Mouse (Mus musculus) midbrain, embryonic 12.5 days (tissue): ENCODE measurements around the gene Mob3b. TPM values are rescaled to one million over a fixed set of nuclear protein-coding genes. Genes with fewer than 3 reads are reported as not detected.
"Not testable (repeated sequence)": the region's sequence is repeated elsewhere in the genome, so short reads cannot be mapped to it uniquely, and the experiment has no call there.

Experiments used
- ATAC-seq: fragments of 200-750 bp; cut with Nextera tagmentation; 2 replicates; pipeline ENCODE4 v1.8.0; 2017; ENCODE audit warnings: low read depth, moderate TSS enrichment, moderate library complexity; ENCODE audit not compliant: low FRiP score
- H3K27ac ChIP-seq: fragments of 300-500 bp; sonication (generic); replicated peaks from 2 replicates; pipeline ENCODE4 v1.5.1; 2016; ENCODE audit warnings: mild to moderate bottlenecking
- H3K27me3 ChIP-seq: fragments of 300-500 bp; sonication (generic); 2 replicates; pipeline ENCODE4 v1.6.1; 2016; ENCODE audit warnings: mild to moderate bottlenecking
- H3K36me3 ChIP-seq: fragments of 300-500 bp; sonication (generic); 2 replicates; pipeline ENCODE4 v1.6.1; 2016
- H3K4me1 ChIP-seq: fragments of 300-500 bp; sonication (generic); 2 replicates; pipeline ENCODE4 v1.6.1; 2016
- H3K4me2 ChIP-seq: fragments of 300-500 bp; sonication (generic); replicated peaks from 2 replicates; pipeline ENCODE4 v1.6.1; 2016; ENCODE audit warnings: mild to moderate bottlenecking, moderate library complexity
- H3K4me3 ChIP-seq: fragments of 300-500 bp; sonication (generic); 2 replicates; pipeline ENCODE4 v1.5.1; 2016; ENCODE audit warnings: mild to moderate bottlenecking
- H3K9ac ChIP-seq: fragments of 300-500 bp; sonication (generic); replicated peaks from 2 replicates; pipeline ENCODE4 v1.6.1; 2016; ENCODE audit warnings: mild to moderate bottlenecking, moderate library complexity
- H3K9me3 ChIP-seq: fragments of 300-500 bp; sonication (generic); 2 replicates; pipeline ENCODE4 v1.6.1; 2016; ENCODE audit warnings: mild to moderate bottlenecking
- WGBS: fragments of 180-500 bp; shearing (Covaris S2); methylation state at CpG from one replicate; pipeline ENCODE4 v1.1.7; 2016; 5-methylcytosine and 5-hydroxymethylcytosine counted together
- polyA plus RNA-seq: library from polyadenylated mRNA; unstranded; fragments of >200 nt; fragmentation: Nextera tagmentation; extraction: Ambion mirVana; gene quantifications from 2 replicates; pipeline ENCODE4 v1.2.1, GENCODE M21; 2016

The Mob3b gene
- polyA plus RNA-seq, 1 experiment from 2014 or later, result 28.0 TPM

DNA sequence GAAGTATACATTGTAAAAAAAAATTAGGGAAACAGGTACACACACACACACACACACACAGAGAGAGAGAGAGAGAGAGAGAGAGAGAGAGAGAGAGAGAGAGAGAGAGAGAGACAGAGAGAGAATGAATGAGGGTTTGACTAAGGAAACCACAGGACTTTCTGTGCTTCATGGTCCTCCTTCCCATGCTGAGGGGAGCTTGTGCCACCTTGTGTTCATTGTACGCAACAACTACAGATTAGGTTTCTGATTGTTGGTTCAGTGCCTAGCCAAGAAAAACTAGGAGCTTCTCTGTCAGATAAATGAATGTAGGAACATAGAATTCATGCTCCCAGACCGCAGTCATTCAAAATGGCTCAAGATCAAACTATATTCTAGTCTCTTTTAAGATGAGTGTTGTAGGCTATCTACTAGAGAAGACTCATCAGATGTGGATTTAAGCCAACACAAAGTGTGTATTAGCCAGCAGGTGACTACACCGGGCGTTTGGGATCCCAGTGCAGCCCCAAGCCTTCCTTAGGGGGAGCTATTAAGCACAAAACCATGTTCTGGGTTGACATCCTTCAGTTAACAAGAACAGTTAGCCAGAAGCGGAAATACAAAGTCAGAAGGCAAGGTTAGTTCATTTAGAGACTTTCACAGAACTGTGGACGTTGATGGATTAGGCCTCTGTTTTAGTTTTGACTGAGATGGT lies 235.0 kb downstream of the Mob3b start:
- no peaks in the 10 kb centered on the region for H3K27me3 ChIP-seq
- H3K4me1 ChIP-seq, result no peaks in the 10 kb centered on the region
- H3K9me3 ChIP-seq, result no peaks in the 10 kb centered on the region
- no peak overlapping the region for H3K27ac ChIP-seq
- H3K9ac ChIP-seq, result no peak overlapping the region
- WGBS, result 69% methylated on average over 6 of the region's 6 CpGs
- H3K4me3 ChIP-seq, result no peak overlapping the region
- no peak overlapping the region for H3K4me2 ChIP-seq
- H3K36me3 ChIP-seq, result no peaks in the 10 kb centered on the region
- no peak for ATAC-seq

DNA sequence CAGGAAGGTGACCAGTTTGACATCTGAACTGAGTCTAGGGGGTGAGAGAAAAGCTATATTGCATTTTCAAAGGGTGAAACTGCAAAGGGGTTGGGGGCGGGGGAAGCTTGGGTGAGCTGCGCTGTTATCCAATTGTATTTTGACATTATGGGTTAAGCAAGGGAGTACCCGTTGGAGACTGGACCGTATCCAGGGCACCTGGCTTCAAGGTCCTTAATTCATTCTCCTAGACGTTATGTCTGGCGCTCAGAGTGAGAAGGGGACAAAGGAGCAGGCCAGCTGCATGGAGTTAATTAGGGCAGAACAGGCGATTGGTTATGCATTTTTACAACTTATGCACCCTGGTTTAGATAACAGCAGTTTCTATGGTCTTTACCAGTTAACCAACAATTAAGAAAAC lies 239.9 kb downstream of the Mob3b start:
- no peak overlapping the region for H3K27ac ChIP-seq
- ATAC-seq, result no peak
- H3K9me3 ChIP-seq, result no peaks in the 10 kb centered on the region
- no peak overlapping the region for H3K4me3 ChIP-seq
- H3K9ac ChIP-seq, result no peak overlapping the region
- H3K27me3 ChIP-seq, result no peaks in the 10 kb centered on the region
- no peak overlapping the region for H3K4me2 ChIP-seq
- no peaks in the 10 kb centered on the region for H3K36me3 ChIP-seq
- no peaks in the 10 kb centered on the region for H3K4me1 ChIP-seq
- WGBS, result 61% methylated on average over 7 of the region's 7 CpGs

DNA sequence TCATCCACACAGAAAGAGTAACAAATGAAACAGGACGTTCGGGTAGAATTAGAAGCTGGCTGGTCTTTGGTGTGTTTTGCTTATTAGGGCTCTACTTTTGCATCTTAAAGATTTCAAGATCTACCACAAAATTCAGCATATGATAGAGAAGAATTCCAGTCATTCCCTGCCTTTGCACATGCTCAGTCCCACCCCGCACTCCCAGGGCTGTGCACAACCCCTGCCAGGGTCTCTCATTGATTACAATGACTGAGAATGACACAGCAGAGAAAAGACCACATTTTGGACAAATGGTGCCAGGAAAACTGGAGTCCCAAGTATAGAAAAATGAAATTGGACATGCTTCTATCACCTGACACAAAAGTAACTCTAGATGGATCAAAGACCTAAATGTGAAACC lies 245.1 kb downstream of the Mob3b start:
- H3K9me3 ChIP-seq, result no peaks in the 10 kb centered on the region
- no peaks in the 10 kb centered on the region for H3K36me3 ChIP-seq
- no peak for ATAC-seq
- no peak overlapping the region for H3K4me2 ChIP-seq
- H3K27ac ChIP-seq, result no peak overlapping the region
- no peaks in the 10 kb centered on the region for H3K4me1 ChIP-seq
- no peak overlapping the region for H3K9ac ChIP-seq
- H3K4me3 ChIP-seq, result no peak overlapping the region
- H3K27me3 ChIP-seq, result no peaks in the 10 kb centered on the region
- WGBS, result 81% methylated on average over 3 of the region's 3 CpGs

DNA sequence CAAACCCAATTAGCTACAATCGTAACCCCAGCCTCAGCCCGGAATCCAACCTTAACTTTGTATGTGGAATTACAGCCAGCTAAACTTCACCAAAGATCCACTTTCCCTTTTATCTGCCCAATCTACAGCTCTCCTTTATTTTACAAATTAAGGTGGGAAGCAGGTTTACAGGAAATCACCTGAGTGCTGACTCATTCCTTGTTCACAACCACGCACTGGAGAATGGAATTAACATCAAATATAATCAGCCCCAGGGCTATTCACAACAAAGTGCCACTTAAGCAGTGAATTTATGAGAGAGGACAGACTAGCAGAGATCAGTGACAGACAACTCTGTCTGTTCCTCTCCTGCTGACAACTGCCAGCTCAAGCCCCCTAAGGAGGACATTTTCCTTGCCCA lies 245.9 kb downstream of the Mob3b start:
- Histone ChIP-seq H3K4me1 (no peaks in the 10 kb centered on the region), H3K27ac (no peak overlapping the region), H3K36me3 (no peaks in the 10 kb centered on the region), H3K4me3 (no peak overlapping the region), H3K9ac (no peak overlapping the region), H3K27me3 (no peaks in the 10 kb centered on the region), H3K9me3 (no peaks in the 10 kb centered on the region), H3K4me2 (no peak overlapping the region)
- no peak for ATAC-seq
- 84% methylated on average over 3 of the region's 3 CpGs for WGBS

DNA sequence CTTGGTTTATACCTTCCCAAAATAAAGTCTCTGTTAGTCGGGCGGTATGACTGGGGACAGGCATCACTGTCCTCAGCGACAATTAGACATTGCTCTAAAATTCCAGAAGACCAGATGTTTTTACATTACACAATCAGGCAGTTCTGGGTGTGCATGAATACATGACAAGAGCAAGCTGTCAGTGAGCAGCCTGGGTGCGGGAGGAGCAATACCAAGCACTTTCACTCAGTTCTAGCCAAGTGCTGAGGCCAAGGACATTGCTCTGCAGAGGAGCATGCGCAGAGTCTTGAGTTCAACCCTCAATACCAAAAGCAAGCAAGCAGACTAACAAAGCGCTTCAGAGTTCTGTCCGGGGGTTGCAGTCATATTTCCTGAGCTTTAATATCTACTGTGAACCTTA lies 249.2 kb downstream of the Mob3b start:
- H3K36me3 ChIP-seq, result no peaks in the 10 kb centered on the region
- H3K27me3 ChIP-seq, result no peaks in the 10 kb centered on the region
- H3K9me3 ChIP-seq, result no peaks in the 10 kb centered on the region
- WGBS, result 96% methylated on average over 7 of the region's 7 CpGs
- no peak overlapping the region for H3K4me2 ChIP-seq
- H3K4me3 ChIP-seq, result no peak overlapping the region
- H3K27ac ChIP-seq, result no peak overlapping the region
- no peak overlapping the region for H3K9ac ChIP-seq
- no peaks in the 10 kb centered on the region for H3K4me1 ChIP-seq
- no peak for ATAC-seq

DNA sequence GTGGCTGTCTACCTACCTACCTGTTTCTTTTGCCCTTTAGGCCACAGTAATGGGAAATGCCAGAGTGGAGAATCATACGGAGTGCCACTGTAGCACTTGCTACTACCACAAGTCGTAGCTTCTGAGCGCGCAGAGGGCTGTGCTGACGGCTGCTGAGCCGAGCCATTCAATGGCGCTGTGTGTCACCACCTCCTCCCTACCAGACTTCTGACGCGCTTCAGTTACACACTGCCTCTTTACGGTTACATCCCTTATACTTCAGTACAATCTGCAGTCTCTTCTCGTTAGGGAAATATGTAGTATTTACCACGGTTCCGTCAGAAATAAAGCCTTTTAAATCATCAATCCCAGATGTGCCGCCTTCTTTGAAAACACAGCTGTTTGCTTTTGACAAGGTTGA lies 250.3 kb downstream of the Mob3b start:
- H3K36me3 ChIP-seq, result no peaks in the 10 kb centered on the region
- ATAC-seq, result no peak
- no peak overlapping the region for H3K27ac ChIP-seq
- no peaks in the 10 kb centered on the region for H3K4me1 ChIP-seq
- no peak overlapping the region for H3K4me3 ChIP-seq
- no peak overlapping the region for H3K4me2 ChIP-seq
- no peak overlapping the region for H3K9ac ChIP-seq
- no peaks in the 10 kb centered on the region for H3K27me3 ChIP-seq
- H3K9me3 ChIP-seq, result no peaks in the 10 kb centered on the region
- 52% methylated on average over 14 of the region's 14 CpGs for WGBS

DNA sequence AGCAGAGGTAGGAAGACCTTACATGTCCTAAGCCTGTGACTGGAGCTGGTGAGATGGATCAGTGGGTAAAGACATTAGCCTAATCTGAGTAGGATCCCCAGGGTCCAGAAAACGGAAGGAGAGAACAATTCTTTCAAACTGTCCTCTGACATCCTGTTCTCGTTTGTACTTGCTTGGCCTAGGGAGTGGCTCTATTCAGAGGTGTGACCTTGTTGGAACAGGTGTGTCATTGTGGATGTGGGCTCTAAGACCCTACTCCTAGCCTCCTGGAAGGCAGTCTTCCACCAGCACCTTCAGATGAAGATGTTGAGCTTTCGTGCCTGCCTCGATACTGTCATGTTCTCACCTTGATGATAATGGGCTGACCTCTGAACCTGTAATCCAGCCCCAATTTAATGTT lies 251.1 kb downstream of the Mob3b start:
- no peak overlapping the region for H3K9ac ChIP-seq

DNA sequence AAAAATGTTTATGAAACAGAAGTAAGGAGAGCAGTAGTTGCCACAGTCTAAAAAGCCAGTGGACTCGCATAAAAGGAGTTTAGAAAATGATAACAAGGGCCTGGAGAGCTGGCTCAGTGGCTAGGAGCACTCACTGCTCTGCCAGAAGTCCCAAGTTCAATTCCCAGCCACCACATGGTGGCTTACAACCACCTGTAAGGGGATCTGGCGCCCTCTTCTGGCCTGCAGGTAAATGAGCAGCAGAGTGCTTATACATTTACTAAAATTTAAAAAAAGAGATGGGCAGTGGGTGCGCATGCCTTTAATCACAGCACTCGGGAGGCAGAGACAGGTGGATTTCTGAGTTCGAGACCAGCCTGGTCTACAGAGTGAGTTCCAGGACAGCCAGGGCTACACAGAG lies 251.9 kb downstream of the Mob3b start:
- H3K27ac ChIP-seq, result no peak overlapping the region
- WGBS, result 63% methylated on average over 5 of the region's 5 CpGs

More for the DNA sequence above, 251.1 kb downstream of the Mob3b start:
- no peaks in the 10 kb centered on the region for H3K27me3 ChIP-seq
- H3K4me1 ChIP-seq, result no peaks in the 10 kb centered on the region
- no peak overlapping the region for H3K27ac ChIP-seq
- H3K36me3 ChIP-seq, result no peaks in the 10 kb centered on the region
- 80% methylated on average over 4 of the region's 4 CpGs for WGBS
- H3K9me3 ChIP-seq, result no peaks in the 10 kb centered on the region
- ATAC-seq, result no peak
- H3K4me2 ChIP-seq, result no peak overlapping the region
- H3K4me3 ChIP-seq, result no peak overlapping the region

DNA sequence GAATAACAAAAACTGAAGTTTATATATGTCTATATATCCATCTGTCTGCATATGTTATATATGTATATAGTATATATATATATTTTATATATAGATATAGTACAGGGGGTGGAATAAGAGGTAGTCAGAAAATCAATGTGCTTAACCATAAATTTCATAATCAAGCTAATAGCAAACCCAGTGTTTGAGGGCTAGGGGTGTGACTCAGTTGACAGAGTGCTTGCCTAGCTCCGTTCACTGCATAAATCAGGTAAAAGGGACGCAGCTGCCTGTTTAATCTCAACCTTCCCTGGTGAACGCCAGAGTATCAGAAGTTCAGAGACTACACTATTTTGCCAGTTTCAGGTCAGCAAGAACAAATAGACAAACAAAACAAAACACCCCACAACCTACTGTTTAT lies 255.7 kb downstream of the Mob3b start:
- not testable (repeated sequence) for H3K4me1 ChIP-seq, H3K9me3 ChIP-seq, H3K36me3 ChIP-seq, H3K9ac ChIP-seq, ATAC-seq, H3K4me3 ChIP-seq, H3K4me2 ChIP-seq, H3K27ac ChIP-seq, H3K27me3 ChIP-seq
- WGBS, result 74% methylated on average over 3 of the region's 3 CpGs

More for the DNA sequence above, 251.9 kb downstream of the Mob3b start:
- Histone ChIP-seq H3K4me2 (no peak overlapping the region), H3K4me3 (no peak overlapping the region), H3K27me3 (no peaks in the 10 kb centered on the region), H3K9me3 (no peaks in the 10 kb centered on the region), H3K4me1 (no peaks in the 10 kb centered on the region), H3K9ac (no peak overlapping the region), H3K36me3 (no peaks in the 10 kb centered on the region)
- no peak for ATAC-seq

DNA sequence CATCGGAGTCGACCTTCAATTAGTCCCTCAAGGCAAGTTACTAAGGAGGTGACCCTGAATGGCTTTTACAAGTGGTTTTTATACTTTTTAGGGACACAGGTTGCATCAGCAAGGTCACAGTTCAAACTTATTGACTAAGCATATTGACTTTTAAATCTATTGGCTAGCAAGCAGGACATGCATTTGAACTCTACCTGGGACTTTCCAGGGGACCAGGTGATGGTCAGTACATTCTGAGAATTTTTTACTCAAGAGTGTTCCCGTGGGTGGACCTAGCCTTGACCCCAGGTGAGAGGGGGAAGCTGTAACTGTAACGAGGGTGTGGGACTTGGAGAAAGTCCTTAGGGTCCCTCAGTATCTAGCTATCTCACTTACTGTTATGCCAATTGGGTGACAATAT lies 256.1 kb downstream of the Mob3b start:
- Histone ChIP-seq H3K9me3 (no peaks in the 10 kb centered on the region), H3K4me1 (no peaks in the 10 kb centered on the region), H3K4me3 (no peak overlapping the region), H3K36me3 (no peaks in the 10 kb centered on the region), H3K9ac (no peak overlapping the region), H3K4me2 (no peak overlapping the region), H3K27ac (no peak overlapping the region), H3K27me3 (no peaks in the 10 kb centered on the region)
- ATAC-seq, result no peak
- WGBS, result 78% methylated on average over 4 of the region's 4 CpGs

DNA sequence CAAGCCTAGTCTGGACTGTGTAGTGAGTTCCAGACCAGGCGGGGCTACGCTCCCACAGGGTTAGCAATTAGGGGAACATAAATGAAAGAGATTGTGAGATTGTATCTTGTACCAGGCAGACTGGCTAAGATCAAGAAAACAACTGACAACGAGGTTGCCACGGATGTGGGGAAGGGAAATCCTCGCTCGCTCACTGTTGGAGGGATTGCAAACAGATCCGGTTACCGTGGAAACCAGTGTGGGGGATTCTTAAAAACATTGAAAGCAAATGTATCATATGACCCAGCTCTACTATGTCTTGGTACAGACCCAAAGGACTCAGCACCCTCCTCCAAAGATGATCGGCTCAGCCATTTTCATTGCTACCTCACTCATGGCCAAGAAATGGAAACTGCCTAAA lies 257.1 kb downstream of the Mob3b start:
- WGBS, result 53% methylated on average over 9 of the region's 9 CpGs

DNA sequence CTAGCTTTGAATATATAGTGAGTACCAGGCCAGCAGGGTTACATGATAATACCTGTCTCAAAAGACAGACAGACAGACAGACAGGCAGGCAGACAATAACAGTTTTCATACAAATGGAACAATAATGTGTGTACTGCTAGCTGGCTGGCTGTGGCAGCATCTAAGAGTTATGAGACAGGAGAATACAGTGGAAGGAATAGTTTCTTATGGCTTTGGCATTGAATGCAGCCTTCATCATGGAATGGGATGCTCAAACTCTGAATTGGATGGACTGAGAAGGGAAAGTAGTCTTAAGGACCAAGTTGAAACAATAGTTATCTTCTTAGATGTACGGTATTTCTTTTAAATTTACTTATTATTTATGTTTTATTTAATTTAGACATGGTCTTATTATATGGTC lies 258.0 kb downstream of the Mob3b start:
- Histone ChIP-seq H3K36me3 (no peaks in the 10 kb centered on the region), H3K9me3 (no peaks in the 10 kb centered on the region), H3K27me3 (no peaks in the 10 kb centered on the region), H3K9ac (no peak overlapping the region), H3K4me2 (no peak overlapping the region), H3K4me1 (no peaks in the 10 kb centered on the region), H3K4me3 (no peak overlapping the region), H3K27ac (no peak overlapping the region)
- no peak for ATAC-seq
- WGBS, result 97% methylated on average over 1 of the region's 1 CpGs

More for the DNA sequence above, 257.1 kb downstream of the Mob3b start:
- Histone ChIP-seq H3K27me3 (no peaks in the 10 kb centered on the region), H3K27ac (no peak overlapping the region), H3K36me3 (no peaks in the 10 kb centered on the region), H3K4me1 (no peaks in the 10 kb centered on the region), H3K4me3 (no peak overlapping the region), H3K4me2 (no peak overlapping the region), H3K9me3 (no peaks in the 10 kb centered on the region), H3K9ac (no peak overlapping the region)
- ATAC-seq, result no peak
